Mouse (Mus musculus): ENCODE results near the gene Zfp598.
"Not testable (repeated sequence)": the region's sequence is repeated elsewhere in the genome, so short reads cannot be mapped to it uniquely, and the experiment has no call there.

The Zfp598 gene

DNA sequence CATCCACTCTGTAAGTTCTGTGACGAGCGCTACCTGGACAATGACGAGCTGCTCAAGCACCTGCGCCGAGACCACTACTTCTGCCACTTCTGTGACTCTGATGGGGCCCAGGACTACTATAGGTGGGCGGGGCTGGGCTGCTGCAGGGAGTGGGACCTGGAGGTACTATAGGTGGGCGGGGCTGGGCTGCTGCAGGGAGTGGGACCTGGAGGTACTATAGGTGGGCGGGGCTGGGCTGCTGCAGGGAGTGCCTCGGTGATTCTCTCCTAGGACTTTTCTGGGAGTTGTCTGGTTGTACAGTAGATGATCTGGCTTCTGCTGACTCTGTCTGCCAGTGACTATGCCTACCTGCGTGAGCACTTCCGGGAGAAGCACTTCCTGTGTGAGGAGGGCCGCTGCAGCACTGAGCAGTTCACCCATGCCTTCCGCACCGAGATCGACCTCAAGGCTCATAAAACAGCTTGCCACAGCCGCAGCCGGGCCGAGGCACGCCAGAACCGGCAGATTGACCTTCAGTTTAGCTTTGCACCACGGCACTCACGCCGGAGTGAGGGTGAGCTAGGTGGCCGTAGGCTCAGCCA, 8.1 kb downstream of the Zfp598 start:
- in situ Hi-C loops (cut with MboI, MseI), result no loop called here

DNA sequence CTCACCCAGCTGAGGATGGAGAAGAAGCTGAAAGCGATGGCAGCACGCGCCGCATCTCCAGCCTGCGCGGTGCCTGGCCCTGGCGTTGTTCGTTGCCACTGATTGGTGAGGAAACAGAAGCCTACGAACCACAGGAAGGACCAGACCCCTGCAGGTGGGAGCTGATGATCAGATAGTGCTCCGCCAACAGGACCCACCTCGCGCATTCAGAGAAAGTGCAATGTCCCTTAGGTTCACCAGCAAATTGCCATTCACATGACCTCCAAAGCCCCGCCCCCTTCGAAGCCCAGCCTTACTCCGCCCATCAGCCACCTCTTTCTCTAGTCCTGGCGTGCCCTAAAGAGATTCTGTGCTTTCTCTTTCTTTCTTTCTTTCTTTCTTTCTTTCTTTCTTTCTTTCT, 17.0 kb downstream of the Zfp598 start:
- in situ Hi-C loops (cut with MboI, MseI), result no loop called here

DNA sequence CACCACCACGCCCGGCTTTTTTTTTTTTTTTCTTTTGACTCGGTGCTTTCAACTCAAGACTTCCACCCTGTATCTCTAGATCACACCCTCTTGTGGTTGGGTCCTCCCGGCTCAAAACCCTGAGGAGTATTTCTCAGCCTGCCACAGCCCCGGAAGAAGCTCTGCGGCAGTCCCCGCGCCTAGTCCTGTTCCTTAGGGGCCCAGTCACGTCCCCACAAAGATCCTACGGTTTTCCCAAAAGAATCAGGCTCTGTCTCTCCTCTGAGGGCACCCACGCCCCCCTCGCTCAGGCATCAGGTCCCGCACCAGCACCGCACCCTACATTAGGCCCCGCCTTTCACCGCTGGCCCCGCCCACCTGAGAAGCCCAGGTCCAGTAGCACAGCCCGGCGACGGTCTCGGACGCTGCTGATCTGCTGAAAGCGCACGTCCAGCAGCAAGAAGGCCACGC, 17.7 kb downstream of the Zfp598 start:
- in situ Hi-C loops (cut with MboI, MseI), result no loop called here

DNA sequence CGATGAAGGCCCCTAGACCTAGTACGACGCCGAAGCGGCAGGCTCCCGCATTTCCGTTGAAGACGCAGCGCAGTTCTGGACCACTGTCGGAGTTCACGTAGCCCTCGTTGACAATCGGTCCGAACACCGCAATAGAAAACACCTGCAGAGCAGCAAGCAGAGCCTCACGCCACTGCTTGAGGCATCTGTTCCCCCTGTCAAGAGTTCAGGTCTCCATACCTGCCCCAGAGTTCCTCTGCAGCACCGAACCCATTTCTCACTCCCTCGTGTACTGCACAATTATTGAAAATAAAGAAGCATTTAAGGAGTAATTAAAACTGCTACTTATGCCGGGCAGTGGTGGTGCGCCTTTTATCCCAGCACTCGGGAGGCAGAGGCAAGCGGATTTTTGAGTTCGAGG, 18.1 kb downstream of the Zfp598 start:
- in situ Hi-C loops (cut with MboI, MseI), result no loop called here

DNA sequence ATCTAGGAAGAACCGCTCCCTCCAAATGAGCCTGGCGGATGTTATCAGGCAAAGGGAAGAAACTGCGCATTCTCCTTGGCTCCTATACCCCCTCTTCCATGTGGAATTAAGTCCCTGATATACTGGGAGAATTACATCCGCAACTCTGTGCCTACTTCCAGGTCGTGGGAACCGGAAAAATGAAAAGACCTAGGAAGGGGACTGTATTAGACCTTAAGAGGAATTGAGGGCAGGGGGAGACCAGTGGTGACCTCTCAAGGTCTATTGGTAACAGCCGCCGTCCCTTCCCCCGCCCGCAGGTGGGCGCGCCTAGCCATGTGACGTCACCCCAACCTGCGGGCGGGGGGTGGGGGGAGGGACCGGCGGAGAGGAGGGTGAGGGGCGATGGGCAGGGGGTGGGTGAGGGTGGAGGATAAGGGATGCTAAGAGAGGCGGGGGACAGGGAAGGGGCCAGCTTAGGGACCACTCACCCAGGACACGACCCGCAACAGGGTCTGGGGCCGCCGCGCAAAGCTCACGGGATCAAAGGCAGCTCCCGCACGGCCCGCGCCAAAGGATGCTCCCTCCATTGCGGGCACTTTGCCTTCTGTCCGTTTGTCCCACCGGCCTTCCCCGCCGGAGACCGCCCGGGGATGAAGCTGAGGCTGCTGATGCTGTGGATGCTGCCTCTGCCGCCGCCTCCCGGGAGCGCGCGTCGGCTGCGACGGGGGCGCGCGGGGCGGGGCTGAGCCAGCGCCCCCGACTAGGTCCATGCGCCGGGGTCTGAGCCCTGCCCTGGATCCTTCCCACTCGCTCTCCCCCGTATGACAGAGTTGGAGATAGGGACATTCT, 20.0 kb downstream of the Zfp598 start, which contains the start of gene Syngr3:
Gene Syngr3, minus strand, starts transcription at position 705 of the 831 bp plus-strand sequence.
- in situ Hi-C loops (cut with MboI, MseI), result no loop called here

DNA sequence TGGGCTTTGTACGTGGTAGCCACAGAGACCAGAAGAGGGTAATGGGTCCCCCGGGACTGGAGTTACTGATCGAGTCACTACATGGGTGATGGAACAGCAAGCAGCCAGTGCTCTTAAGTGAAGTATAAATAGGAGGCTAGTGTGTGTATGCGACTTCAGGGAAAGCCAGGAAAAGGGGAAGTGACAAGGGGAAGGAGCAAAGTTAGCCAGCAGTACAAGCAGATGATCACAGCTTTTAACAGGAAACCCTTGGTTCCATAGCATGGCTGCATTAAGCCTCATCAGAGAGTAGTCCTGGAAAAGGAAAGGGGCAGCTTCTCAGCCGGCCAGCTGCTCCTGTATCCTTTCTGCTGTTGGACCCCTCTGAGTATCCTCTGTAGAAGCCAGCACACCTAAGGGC, 22.9 kb downstream of the Zfp598 start:
- in situ Hi-C loops (cut with MboI, MseI), result no loop called here

DNA sequence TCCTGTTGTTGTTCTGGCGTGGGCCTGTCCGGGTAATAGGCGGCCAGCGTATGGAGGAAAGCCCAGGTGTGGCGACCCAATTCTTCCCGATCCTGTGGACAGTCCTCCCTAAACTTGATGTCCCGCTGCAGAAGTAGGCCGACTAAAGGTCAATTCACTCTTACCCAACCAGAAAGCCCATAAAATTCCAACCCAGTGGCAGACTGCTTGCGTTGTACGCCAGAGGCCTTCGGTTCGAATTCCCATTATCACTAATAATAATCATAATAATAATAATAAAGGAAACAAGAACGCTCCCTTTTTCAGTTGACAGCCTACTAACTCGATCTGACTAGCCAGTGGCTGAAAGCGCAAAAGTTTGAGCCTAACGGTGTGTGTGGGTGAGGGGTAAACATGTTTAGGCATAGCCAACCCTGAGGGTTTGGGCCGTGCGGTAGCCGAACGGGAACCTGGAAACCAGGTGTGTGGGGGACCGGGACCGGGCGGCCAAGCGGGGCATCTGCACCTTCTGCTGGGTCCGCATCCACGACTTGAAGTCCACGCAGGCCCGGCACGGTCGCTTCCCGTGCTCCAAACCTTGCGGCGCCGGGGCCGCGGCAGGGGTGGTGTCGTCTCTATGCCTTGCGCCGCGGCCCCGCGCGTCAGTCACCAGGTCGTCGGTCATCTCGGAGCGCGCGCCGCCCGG, 26.0 kb downstream of the Zfp598 start:
- in situ Hi-C loops (cut with MboI, MseI), result no loop called here

DNA sequence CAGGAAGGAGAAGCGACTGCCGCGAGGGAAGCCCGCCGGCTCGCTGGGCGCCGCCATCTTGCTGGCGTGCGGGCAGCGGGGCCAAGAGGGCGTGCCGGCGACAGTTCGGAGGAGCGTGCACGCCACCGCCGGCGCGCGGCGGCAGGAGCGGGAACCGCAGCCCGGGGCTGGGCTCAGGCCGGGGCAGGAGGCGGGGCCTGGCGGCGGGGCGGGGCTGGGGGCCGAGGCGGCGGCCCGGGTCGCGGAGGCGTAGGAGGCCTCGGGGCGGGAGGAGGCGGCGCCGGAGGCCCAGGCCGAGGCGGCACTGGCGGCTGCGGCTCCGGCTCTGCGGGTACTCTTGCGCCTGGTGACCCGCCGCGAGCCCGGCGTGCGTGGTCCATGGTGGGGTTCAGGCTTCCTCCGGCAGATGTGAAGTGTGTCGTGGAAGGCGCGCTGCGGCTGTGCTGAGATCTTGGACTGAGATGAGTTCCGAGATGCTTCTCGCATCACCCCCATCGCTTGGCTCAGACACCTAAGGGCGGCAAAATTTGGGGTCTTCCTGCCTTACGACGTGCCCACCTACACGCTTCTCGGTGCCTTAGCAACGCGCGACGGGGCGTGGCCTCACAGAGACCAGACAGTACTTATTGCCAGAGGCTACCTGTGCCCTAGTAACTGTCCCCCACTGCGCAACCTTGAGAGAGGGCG, 26.7 kb downstream of the Zfp598 start, which contains the start of the genes Gfer and Noxo1:
Gene Gfer, minus strand, starts transcription at position 146 of the 687 bp plus-strand sequence.
Gene Noxo1, plus strand, starts transcription at position 224 of the 687 bp plus-strand sequence.
- in situ Hi-C loops (cut with MboI, MseI), result no loop called here

DNA sequence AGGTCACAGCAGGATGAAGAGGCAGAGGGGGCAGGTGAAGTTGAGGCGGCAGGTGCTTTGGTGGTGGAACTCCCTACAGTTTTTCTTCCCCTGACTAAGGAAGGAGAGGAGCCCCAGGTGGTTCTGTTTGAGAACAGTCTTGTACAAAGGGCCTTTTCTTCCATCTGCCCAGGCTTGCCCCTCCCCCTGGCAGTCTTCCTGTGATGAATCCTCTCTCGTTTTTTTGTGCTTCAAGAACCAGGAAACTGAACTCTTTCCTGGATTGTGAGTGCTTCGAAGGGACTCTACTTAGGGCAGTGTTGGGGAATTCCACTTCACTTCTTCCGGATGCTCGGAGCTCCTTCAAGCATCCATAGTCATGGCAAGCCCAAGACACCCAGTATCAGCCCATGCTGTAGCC, 28.5 kb downstream of the Zfp598 start:
- in situ Hi-C loops (cut with MboI, MseI), result no loop called here

DNA sequence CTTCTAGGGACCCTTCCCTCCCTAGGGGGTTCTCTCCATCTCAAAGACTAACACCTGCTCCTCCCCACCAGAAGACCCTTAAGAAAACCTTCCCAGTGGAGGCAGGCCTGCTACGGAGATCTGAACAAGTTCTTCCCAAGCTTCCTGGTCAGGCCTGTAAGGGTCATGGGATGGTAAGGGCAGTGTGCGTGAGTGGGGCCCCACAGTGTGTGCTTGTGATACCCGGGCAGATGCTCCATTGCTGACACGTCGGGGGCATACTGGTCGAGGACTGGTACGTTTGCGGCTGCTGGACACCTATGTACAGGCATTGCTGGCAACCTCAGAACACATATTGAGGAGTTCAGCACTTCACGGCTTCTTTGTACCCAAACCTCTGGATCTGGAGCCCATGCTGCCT, 29.2 kb downstream of the Zfp598 start:
- in situ Hi-C loops (cut with MboI, MseI), result no loop called here

DNA sequence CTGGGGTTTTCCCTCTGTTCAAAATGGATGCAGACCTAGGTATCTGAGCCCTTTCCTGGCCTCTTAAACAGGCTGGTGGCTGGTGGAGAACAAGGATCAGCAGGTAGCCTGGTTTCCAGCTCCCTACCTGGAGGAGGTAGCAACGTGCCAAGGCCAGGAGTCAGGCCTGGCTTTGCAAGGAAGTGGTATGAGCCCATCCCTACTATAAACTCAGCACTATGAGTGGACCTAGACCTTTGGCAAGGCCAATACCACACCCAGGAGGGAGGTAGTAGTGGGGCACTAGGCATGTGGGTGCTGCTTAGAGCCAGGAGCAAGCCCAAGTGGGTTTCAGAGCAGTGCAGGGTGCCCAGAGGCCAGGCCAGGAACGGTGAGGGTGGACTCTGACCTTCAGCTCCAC, 30.0 kb downstream of the Zfp598 start:
- in situ Hi-C loops (cut with MboI, MseI), result no loop called here

DNA sequence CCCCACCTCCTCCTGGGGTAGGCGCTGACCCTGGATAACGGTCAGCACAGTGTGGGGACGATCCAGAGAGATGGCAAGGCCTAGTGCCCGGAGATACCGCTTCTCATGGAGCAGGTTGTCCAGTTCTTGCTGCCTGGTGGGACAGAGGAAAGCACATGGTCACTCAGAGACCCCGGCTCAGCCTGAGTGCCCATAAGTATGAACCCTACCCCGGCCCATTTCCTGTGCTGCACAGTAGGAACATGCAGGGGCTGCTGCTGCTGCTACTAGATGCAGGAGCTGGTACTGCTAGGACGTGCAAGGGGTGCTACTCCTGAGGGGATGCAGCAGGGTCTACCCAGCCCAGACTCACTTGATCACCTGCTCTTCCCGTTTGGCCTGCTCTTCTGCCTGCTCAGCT, 31.8 kb downstream of the Zfp598 start:
- in situ Hi-C loops (cut with MboI, MseI), result no loop called here

DNA sequence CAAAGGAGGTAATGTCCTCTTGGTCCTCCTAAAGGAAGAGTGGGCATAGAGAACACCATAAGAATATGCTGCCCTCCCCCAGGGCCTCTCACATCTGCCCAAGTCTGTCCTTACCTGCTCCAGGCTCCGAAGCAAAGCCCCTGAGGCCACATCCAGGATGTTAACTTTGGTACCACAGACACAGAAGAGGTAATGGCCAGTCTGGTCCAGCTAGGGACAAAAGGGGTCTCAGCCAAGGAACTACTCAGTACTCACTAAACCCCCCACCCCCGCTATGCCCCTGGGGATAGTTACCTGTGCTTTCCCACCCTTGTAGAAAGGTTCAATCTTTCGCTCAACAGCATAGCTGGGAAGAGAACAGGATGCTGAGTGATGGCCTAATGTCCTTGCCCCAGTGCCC, 36.3 kb downstream of the Zfp598 start:
- in situ Hi-C loops (cut with MboI, MseI), result no loop called here

DNA sequence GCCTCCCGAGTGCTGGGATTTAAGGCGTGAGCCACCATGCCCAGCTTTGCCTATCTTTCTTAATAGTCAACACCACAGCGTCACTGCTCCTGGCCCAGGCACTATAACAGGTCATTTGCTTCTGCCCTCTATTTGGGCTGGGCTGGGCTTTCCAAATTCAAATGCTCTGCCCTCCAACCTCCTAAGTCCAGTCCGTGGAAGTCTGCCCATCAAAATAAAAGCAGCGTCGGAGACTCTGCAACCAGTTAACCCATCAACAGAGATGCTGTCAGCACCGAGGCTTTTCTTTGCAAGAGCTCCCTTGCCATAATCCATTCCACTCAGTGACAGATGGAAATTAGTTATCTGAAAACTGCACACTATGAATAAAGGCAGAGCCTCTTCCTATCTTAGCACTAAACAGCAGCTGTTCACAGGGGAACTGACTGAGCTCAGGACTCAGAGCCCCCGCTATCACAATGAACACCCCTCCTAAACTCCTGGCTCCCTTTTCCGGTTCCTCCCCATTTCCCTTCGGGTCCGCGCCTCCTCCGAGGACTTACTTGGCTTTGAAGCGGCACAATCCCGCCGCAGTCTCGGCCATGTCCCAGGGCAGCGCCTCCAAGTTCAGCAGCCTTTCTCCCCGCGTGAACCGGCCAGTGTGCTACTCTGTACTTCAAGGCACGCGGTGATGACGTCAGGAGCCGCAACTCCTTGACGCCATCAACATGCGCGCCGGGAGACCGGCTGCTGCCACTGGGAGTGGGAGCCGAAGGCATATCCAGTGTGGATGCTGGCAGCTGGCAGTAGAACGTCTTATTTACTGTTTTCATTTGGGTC, 37.7 kb downstream of the Zfp598 start, which contains the start of gene Tbl3:
Gene Tbl3, minus strand, starts transcription at position 679 of the 819 bp plus-strand sequence.
- in situ Hi-C loops (cut with MboI, MseI), result no loop called here

DNA sequence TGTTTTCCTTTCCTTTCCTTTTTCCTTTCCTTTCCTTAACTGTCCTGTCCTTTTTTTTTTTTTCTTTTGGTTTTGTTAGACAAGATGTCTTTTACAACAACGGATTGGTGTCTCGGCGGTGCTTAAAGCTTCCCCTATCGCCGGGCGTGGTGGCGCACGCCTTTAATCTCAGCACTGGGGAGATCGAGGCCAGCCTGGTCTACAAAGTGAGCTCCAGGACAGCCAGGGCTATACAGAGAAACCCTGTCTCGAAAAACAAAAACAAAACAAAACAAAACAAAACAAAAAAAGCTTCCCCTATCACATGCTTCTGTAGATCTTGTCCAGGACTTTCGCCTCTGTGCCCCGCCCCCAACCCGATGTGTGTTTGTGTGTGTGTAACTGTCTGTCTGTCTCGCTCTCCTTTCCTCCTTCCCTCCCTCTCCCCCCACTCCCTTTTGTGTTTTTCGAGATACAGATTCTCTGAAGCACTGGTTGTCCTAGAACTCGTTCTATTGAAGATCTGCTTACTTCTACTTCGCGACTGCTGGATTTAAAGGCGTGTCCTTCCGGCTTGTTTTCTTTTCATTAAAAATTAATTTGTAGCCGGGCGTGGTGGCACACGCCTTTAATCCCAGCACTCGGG, 38.4 kb downstream of the Zfp598 start:
- in situ Hi-C loops (cut with MboI, MseI), result no loop called here

DNA sequence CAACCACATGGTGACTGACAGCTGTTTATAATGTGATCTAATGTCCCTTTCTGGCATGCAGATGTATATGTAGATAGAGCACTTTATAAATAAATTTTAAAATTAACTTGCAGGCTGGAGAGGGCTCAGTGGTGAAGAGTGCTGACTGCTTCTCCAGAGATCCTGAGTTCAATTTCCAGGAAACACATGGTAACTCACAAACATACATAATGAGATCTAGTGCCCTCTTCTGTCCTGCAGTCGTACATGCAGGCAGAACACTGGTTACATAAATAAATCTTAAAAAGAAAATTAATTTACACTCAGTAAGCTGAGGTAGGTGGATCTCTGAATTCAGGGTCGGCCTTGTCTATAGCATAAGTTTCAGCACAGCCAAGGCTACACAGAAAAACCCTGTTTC, 39.2 kb downstream of the Zfp598 start:
- in situ Hi-C loops (cut with MboI, MseI), result no loop called here

DNA sequence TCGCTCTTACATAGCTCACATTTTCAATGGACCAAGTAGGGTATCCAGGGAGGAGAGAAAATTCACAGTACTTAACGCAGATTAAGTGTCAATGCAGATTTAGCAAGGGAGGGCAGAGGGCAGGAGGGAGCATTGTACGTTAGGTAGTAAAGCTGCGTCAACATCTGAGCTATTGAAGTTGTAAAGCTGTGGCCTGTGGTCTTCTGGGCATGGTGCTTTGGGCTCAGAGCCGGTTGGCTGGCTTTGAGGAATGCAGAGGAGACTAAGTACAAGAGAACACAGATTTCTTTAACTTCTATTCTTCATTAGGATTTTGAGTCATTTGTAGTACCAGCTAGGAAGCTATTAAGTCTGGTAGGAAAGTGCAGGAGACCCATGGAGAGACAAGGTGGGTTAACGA, 46.1 kb downstream of the Zfp598 start:
- in situ Hi-C loops (cut with MboI, MseI), result no loop called here

DNA sequence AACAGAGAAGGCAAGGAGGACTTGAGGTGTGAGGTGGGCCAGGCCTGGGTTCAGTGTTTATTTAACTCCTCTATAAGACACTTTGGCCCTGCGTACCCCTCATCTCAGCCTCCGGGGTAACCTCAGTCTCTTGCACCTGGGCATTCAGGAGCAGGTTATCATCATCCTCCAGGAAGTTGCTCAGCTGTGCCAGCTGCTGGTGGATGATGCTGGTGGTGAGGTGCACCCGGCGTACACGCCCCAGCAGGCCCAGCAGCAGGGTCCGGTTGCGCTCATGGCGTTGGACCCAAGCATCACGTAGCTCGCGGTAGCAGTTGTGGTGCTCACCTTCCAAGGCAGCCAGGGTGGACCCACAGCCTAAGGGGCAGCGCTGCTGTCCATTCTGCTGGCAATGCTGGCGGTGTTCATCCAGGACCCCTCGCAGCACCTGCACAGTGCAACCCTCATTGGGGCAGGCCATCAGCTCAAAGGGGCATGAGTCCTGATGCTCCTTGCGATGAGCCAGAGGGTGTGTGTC, 46.7 kb downstream of the Zfp598 start:
- in situ Hi-C loops (cut with MboI, MseI), result no loop called here

DNA sequence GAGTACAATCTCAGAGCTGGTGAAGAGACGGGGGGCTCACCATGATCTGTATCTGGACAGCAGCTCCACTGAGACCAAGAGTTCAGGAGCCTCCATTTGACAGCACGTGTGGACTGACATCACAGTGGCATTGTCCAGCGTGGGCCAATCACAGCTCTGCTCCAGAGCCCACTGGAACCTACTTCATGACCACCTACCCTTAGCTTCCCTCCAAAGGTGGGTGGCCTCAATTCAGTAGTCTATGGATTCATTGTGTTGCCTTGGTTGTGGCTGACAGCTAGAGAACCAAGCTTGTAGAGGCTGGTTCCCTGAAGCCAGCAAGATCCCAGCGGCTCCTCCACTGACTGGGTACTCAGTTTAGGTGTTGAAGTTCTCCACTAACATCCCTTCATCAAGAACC, 48.5 kb downstream of the Zfp598 start, which contains the start of the genes Rnf151 and Rps2:
Gene Rnf151, minus strand, starts transcription at position 121 of the 400 bp plus-strand sequence.
Gene Rps2, plus strand, starts transcription at position 174 of the 400 bp plus-strand sequence.
- in situ Hi-C loops (cut with MboI, MseI), result no loop called here

DNA sequence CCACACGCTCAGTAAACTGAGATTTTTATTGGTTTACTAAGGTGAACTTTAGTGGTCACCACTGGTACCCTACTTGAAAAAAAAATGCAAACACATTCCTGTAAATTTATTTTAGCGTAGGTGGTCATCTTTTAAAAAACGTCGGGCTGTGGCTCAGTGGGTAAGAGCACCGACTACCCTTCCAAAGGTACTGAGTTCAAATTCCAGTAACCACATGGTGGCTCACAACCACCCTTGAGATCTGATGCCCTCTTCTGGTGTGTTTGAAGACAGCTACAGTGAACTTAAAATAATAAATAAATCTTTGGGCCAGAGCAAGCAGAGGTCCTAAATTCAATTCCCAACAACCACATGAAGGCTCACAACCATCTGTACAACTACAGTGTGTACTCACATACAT, 49.5 kb downstream of the Zfp598 start:
- in situ Hi-C loops (cut with MboI, MseI), result not testable (repeated sequence)
